Mouse (Mus musculus) kidney, postnatal 0 days (tissue): ENCODE measurements around the gene Ipo5. TPM values are rescaled to one million over a fixed set of nuclear protein-coding genes. Genes with fewer than 3 reads are reported as not detected.

Source experiments
- ATAC-seq: fragments of 200-750 bp; cut with Nextera tagmentation; replicated peaks from 2 replicates; pipeline ENCODE4 v1.8.0; 2017; ENCODE audit warnings: low read depth, moderate number of reproducible peaks, moderate TSS enrichment, moderate library complexity; ENCODE audit not compliant: low FRiP score
- DNase-seq: peaks from one replicate; pipeline ENCODE4 v3.0.0-alpha.2; 2016; ENCODE audit warnings: low spot score
- H3K27ac ChIP-seq: fragments of 300-500 bp; sonication (generic); 2 replicates; pipeline ENCODE4 v1.5.1; 2014; ENCODE audit warnings: mild to moderate bottlenecking
- H3K27me3 ChIP-seq: fragments of 300-500 bp; sonication (generic); 2 replicates; pipeline ENCODE4 v1.6.1; 2014; ENCODE audit warnings: low read length, mixed read lengths; ENCODE audit not compliant: insufficient read depth
- H3K36me3 ChIP-seq: fragments of 300-500 bp; sonication (generic); 2 replicates; pipeline ENCODE4 v1.6.1; 2014; ENCODE audit warnings: low read length, mixed read lengths; ENCODE audit not compliant: insufficient read depth
- H3K4me1 ChIP-seq: fragments of 300-500 bp; sonication (generic); replicated peaks from 2 replicates; pipeline ENCODE4 v1.6.1; 2014; ENCODE audit warnings: antibody characterized with exemption, low read length, mixed read lengths; ENCODE audit not compliant: insufficient read depth
- H3K4me2 ChIP-seq: fragments of 300-500 bp; sonication (generic); 2 replicates; pipeline ENCODE4 v1.6.1; 2014; ENCODE audit warnings: mild to moderate bottlenecking, low read length, moderate library complexity, mixed read lengths
- H3K4me3 ChIP-seq: fragments of 300-500 bp; sonication (generic); replicated peaks from 2 replicates; pipeline ENCODE4 v1.5.1; 2014; ENCODE audit warnings: low read depth, low read length
- H3K9ac ChIP-seq: fragments of 300-500 bp; sonication (generic); 2 replicates; pipeline ENCODE4 v1.6.1; 2014; ENCODE audit warnings: low read depth, low read length
- H3K9me3 ChIP-seq: fragments of 300-500 bp; sonication (generic); replicated peaks from 2 replicates; pipeline ENCODE4 v1.6.1; 2016; ENCODE audit warnings: low read length, inconsistent platforms, mixed read lengths
- CTCF ChIP-seq: IDR thresholded peaks from 2 replicates; pipeline ENCODE4 v1.5.1; 2016; ENCODE audit warnings: antibody characterized with exemption, low read depth, mild to moderate bottlenecking, moderate library complexity
- WGBS: fragments of 180-500 bp; shearing (Covaris S2); extraction: QIAGEN DNeasy Blood & Tissue Kit; methylation state at CpG from one replicate; pipeline ENCODE4 v1.1.7; 2014; 5-methylcytosine and 5-hydroxymethylcytosine counted together
- polyA plus RNA-seq: library from polyadenylated mRNA; unstranded; fragments of >200 nt; fragmentation: Nextera tagmentation; extraction: Ambion mirVana; gene quantifications from 2 replicates; pipeline ENCODE4 v1.2.1, GENCODE M21; 2015

Ipo5 gene
- polyA plus RNA-seq, 1 experiment from 2014 or later: 49.8 TPM

GRCm38 (mm10) chr14:120874397-120874796 is 36.6 kb upstream of the Ipo5 start:
- no peak for TF ChIP-seq CTCF
- no peak for DNase-seq
- Histone ChIP-seq H3K36me3 (no peaks in the 10 kb centered on the region), H3K9me3 (no peaks in the 10 kb centered on the region), H3K4me2 (no peak overlapping the region), H3K27me3 (no peaks in the 10 kb centered on the region), H3K4me3 (no peak overlapping the region), H3K9ac (no peak overlapping the region), H3K27ac (no peak overlapping the region), H3K4me1 (no peaks in the 10 kb centered on the region)
- 0 out of 2 replicates have a peak, but pooled peaks have one; percentile 10 for ATAC-seq
- WGBS: 61% methylated on average over 7 of the region's 7 CpGs

- no peak overlapping the region for H3K4me2 ChIP-seq
- H3K4me3 ChIP-seq: no peak overlapping the region
- ATAC-seq (no peak), DNase-seq (no peak)
- 71% methylated on average over 9 of the region's 9 CpGs for whole genome bisulfite sequencing
- H3K4me1 ChIP-seq: no peaks in the 10 kb centered on the region
- no peaks in the 10 kb centered on the region for H3K9me3 ChIP-seq
- peak; percentile 57 for TF ChIP-seq CTCF
- H3K36me3 ChIP-seq: no peaks in the 10 kb centered on the region
- H3K27ac ChIP-seq: no peak overlapping the region
- H3K9ac ChIP-seq: no peak overlapping the region
- H3K27me3 ChIP-seq: no peaks in the 10 kb centered on the region
Measured at GRCm38 (mm10) chr14:120875144-120875543, 35.9 kb upstream of the Ipo5 start.

- Histone ChIP-seq H3K36me3 (no peaks in the 10 kb centered on the region), H3K4me3 (no peak overlapping the region), H3K9me3 (no peaks in the 10 kb centered on the region), H3K4me2 (no peak overlapping the region), H3K4me1 (no peaks in the 10 kb centered on the region), H3K27ac (no peak overlapping the region), H3K27me3 (no peaks in the 10 kb centered on the region), H3K9ac (no peak overlapping the region)
- no peak for TF ChIP-seq CTCF
- DNase-seq: no peak
- no peak for ATAC-seq
- WGBS: 86% methylated on average over 16 of the region's 16 CpGs
Measured at GRCm38 (mm10) chr14:120875811-120876388, 35.1 kb upstream of the Ipo5 start.

- ATAC-seq (no peak), DNase-seq (no peak)
- no peaks in the 10 kb centered on the region for H3K36me3 ChIP-seq
- no peak for TF ChIP-seq CTCF
- H3K27me3 ChIP-seq: no peaks in the 10 kb centered on the region
- H3K27ac ChIP-seq: no peak overlapping the region
- H3K4me1 ChIP-seq: no peaks in the 10 kb centered on the region
- H3K4me2 ChIP-seq: no peak overlapping the region
- no peak overlapping the region for H3K9ac ChIP-seq
- no peak overlapping the region for H3K4me3 ChIP-seq
- no peaks in the 10 kb centered on the region for H3K9me3 ChIP-seq
- 75% methylated on average over 10 of the region's 10 CpGs for WGBS
Measured at GRCm38 (mm10) chr14:120877147-120877546, 33.9 kb upstream of the Ipo5 start.

GRCm38 (mm10) chr14:120879026-120879425 is 32.0 kb upstream of the Ipo5 start:
- Histone ChIP-seq H3K27ac (no peak overlapping the region), H3K4me1 (no peaks in the 10 kb centered on the region), H3K9ac (no peak overlapping the region), H3K9me3 (no peaks in the 10 kb centered on the region), H3K4me3 (no peak overlapping the region), H3K27me3 (no peaks in the 10 kb centered on the region), H3K4me2 (no peak overlapping the region), H3K36me3 (no peaks in the 10 kb centered on the region)
- no peak for TF ChIP-seq CTCF
- DNase-seq (no peak), ATAC-seq (no peak)
- WGBS: 98% methylated on average over 2 of the region's 2 CpGs

- ATAC-seq (no peak), DNase-seq (no peak)
- H3K9ac ChIP-seq: no peak overlapping the region
- H3K4me2 ChIP-seq: no peak overlapping the region
- H3K4me3 ChIP-seq: no peak overlapping the region
- TF ChIP-seq CTCF: no peak
- H3K4me1 ChIP-seq: no peaks in the 10 kb centered on the region
- no peak overlapping the region for H3K27ac ChIP-seq
- no peaks in the 10 kb centered on the region for H3K36me3 ChIP-seq
- H3K9me3 ChIP-seq: no peaks in the 10 kb centered on the region
- 28% methylated on average over 2 of the region's 5 CpGs for WGBS
- no peaks in the 10 kb centered on the region for H3K27me3 ChIP-seq
Measured at GRCm38 (mm10) chr14:120880601-120881000, 30.4 kb upstream of the Ipo5 start.

GRCm38 (mm10) chr14:120881054-120881453 is 30.0 kb upstream of the Ipo5 start:
- Histone ChIP-seq H3K27ac (no peak overlapping the region), H3K27me3 (no peaks in the 10 kb centered on the region), H3K36me3 (no peaks in the 10 kb centered on the region), H3K9ac (no peak overlapping the region), H3K9me3 (no peaks in the 10 kb centered on the region), H3K4me2 (no peak overlapping the region), H3K4me3 (no peak overlapping the region), H3K4me1 (no peaks in the 10 kb centered on the region)
- DNase-seq (no peak), ATAC-seq (no peak)
- TF ChIP-seq CTCF: no peak
- whole genome bisulfite sequencing: 73% methylated on average over 9 of the region's 9 CpGs
